Mouse (Mus musculus): Measurements from ENCODE around the gene Mapk1ip1l. TPM values are rescaled to one million over a fixed set of nuclear protein-coding genes. Genes with fewer than 3 reads are reported as not detected.
A peak's percentile ranks its signal among the peaks of the same experiment; 100 is the strongest.
"Not testable (repeated sequence)": the region's sequence is repeated elsewhere in the genome, so short reads cannot be mapped to it uniquely, and the experiment has no call there.

Mapk1ip1l gene
- polyA plus RNA-seq, 1 experiment = 42.8 TPM

DNA sequence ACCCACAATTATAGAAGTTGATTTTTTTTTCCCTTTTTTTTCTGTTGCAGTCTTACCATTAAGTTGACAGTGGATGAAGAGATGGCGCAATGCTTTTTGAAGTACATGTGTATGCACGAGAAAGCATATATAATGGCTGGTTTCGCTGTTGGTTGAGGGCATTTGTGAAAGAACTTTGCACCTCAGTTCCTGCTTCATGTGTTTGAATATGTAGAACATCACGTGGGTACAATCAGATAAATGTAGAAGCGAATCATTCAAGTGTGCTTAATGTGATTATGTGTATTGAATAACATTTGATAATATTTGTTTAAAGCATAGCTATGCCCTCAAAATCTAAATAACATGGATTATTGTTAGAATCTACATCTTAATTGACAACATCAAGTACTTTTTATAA is 21.3 kb downstream of the Mapk1ip1l start:
- H3K79me2 ChIP-seq (ENCODE audit: control insufficient read depth, insufficient read depth) = peaks cover 48% of the 10 kb centered on the region
- peaks cover 24% of the 10 kb centered on the region for H3K79me3 ChIP-seq (ENCODE audit: low read depth)
- H3K36me3 ChIP-seq (ENCODE audit: control insufficient read depth, insufficient read depth) = peaks cover 53% of the 10 kb centered on the region
- TF ChIP-seq CTCF (IDR thresholded peaks at IDR 0.05; ENCODE audit: control insufficient read depth, insufficient read depth, insufficient read length) = no peak
- no peak for TF ChIP-seq CEBPB (IDR thresholded peaks at IDR 0.05; ENCODE audit: low read depth)
- TF ChIP-seq FOSL1 (IDR thresholded peaks at IDR 0.05; ENCODE audit: insufficient read depth, low read length, poor library complexity, severe bottlenecking) = no peak
- no peak for TF ChIP-seq USF1 (IDR thresholded peaks at IDR 0.05; ENCODE audit: low read depth)
- no peak for TF ChIP-seq MAX (IDR thresholded peaks at IDR 0.05)
- TF ChIP-seq MYOG (IDR thresholded peaks at IDR 0.05; ENCODE audit: control insufficient read depth, extremely low read depth, insufficient read length) = no peak
- no peak for TF ChIP-seq MYOD1 (IDR thresholded peaks at IDR 0.05; ENCODE audit: control insufficient read depth, insufficient read length, low read depth)
- H3K27me3 ChIP-seq (ENCODE audit: control insufficient read depth, insufficient read depth, insufficient read length) = no peaks in the 10 kb centered on the region
- no peak overlapping the region for H3K4me3 ChIP-seq (ENCODE audit: insufficient read depth, poor library complexity, severe bottlenecking)
- no peak overlapping the region for H3ac ChIP-seq (ENCODE audit: control insufficient read depth, insufficient read length, low read depth)

DNA sequence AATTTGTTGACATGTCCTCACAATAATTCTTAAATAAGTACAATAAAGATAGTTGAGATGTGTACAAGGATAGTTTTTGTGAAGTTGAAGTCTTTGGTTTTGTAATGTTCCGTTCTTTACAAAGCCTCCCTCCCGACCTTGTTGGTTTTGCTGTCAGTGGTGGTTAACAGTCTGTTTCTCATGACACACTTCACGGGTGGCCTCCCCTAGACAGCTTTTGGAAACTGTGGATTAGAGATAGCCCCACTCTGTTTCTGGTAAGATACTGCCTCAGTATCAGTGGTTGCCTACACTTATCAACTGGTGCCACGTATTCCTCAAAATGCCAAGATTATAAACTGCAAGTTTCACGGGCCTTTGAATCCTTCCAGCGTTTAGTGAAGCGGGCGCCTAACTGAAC is 23.5 kb downstream of the Mapk1ip1l start:
- H3K4me3 ChIP-seq (ENCODE audit: insufficient read depth, poor library complexity, severe bottlenecking); H3K79me3 ChIP-seq (ENCODE audit: low read depth); H3ac ChIP-seq (ENCODE audit: control insufficient read depth, insufficient read length, low read depth); H3K27me3 ChIP-seq (ENCODE audit: control insufficient read depth, insufficient read depth, insufficient read length): not testable (repeated sequence)
- Histone ChIP-seq H3K36me3 (ENCODE audit: control insufficient read depth, insufficient read depth) (peaks cover 48% of the 10 kb centered on the region), H3K79me2 (ENCODE audit: control insufficient read depth, insufficient read depth) (peaks cover 26% of the 10 kb centered on the region)

DNA sequence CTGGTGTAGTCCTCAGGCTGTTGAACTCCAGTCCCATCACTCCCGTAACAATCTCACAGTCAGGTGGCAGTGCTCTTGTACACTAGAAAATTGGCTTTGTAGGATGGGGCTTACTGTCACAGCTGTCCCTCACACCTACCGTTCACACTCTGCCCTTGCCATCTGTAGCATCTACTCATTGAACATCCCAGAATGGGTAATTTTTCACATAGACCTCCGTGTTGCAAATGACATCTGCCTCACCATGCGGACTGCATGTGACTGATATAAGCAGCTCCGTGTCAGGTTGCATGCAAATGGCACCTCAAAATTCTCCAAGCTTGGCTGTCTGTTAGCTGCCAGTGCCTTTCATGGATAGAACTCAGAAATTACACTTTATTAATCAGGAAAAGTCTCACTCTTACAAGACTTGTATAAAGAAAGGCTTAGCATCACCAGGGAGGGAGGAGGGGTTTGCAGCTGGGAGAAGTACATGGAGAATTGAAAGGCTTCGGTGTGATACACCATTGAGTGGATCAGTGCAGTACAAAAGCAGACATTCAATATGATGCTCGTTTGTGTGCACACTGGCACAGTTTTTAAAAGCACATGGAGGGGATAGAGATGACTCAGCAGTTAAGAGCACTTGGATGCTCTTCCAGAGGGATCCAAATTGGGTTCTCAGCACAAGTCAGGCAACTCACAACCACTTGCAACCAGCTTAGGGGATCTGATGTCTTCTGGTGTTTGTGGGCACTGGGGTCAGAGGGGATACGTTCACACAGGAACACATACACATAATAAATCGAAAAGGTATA is 28.1 kb downstream of the Mapk1ip1l start:
- Histone ChIP-seq H3K79me2 (ENCODE audit: control insufficient read depth, insufficient read depth) (no peaks in the 10 kb centered on the region), H3K79me3 (ENCODE audit: low read depth) (no peaks in the 10 kb centered on the region), H3K4me3 (ENCODE audit: insufficient read depth, poor library complexity, severe bottlenecking) (no peak overlapping the region), H3K36me3 (ENCODE audit: control insufficient read depth, insufficient read depth) (peaks cover 15% of the 10 kb centered on the region), H3ac (ENCODE audit: control insufficient read depth, insufficient read length, low read depth) (no peak overlapping the region), H3K27me3 (ENCODE audit: control insufficient read depth, insufficient read depth, insufficient read length) (no peaks in the 10 kb centered on the region)
- no peak for TF ChIP-seq FOSL1 (IDR thresholded peaks at IDR 0.05; ENCODE audit: insufficient read depth, low read length, poor library complexity, severe bottlenecking)
- TF ChIP-seq MYOG (IDR thresholded peaks at IDR 0.05; ENCODE audit: control insufficient read depth, extremely low read depth, insufficient read length) = no peak
- TF ChIP-seq MYOD1 (IDR thresholded peaks at IDR 0.05; ENCODE audit: control insufficient read depth, insufficient read length, low read depth) = no peak
- no peak for TF ChIP-seq CTCF (IDR thresholded peaks at IDR 0.05; ENCODE audit: control insufficient read depth, insufficient read depth, insufficient read length)

DNA sequence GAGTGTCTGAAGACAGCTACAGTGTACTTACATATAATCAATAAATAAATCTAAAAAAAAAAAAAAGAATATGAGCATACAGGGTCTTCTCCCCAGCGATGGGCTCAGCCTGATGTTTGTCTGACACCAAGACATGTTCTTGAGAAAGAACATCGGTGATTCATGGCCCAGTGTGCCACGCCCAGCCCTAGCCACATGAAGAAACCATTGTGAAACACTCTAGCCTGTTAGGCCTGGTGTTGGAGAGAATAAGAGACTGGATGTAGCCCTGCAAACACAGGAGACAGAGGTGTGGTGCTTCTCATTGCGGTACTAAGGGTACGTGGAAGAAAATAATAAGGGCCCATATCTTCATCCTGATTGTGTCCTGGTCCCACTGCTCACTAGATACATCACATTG is 29.3 kb downstream of the Mapk1ip1l start:
- no peak overlapping the region for H3ac ChIP-seq (ENCODE audit: control insufficient read depth, insufficient read length, low read depth)
- no peak overlapping the region for H3K4me3 ChIP-seq (ENCODE audit: insufficient read depth, poor library complexity, severe bottlenecking)
- no peaks in the 10 kb centered on the region for H3K79me2 ChIP-seq (ENCODE audit: control insufficient read depth, insufficient read depth)
- peaks cover 15% of the 10 kb centered on the region for H3K36me3 ChIP-seq (ENCODE audit: control insufficient read depth, insufficient read depth)
- TF ChIP-seq CEBPB (IDR thresholded peaks at IDR 0.05; ENCODE audit: low read depth) = peak; percentile 57
- no peak for TF ChIP-seq USF1 (IDR thresholded peaks at IDR 0.05; ENCODE audit: low read depth)
- H3K79me3 ChIP-seq (ENCODE audit: low read depth) = no peaks in the 10 kb centered on the region
- H3K27me3 ChIP-seq (ENCODE audit: control insufficient read depth, insufficient read depth, insufficient read length) = no peaks in the 10 kb centered on the region

DNA sequence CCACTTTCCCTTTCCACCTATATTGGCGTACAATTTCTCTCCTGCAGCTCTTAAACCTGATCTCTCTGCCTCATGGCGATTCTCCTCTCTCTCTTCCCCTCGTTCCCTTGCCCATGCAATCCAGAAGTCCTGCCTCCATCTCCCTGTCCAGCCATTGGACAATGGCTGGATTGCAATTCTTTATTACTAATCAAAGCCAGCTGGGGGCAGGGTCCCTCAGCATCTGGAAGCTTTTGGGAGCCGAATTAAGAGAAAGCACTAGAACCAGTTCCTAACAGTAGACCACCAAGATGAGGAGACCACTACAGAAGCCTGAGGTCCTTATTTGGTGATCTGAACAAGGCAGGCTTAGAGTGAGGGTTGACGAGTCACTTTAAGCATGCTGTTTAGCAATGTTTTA is 33.9 kb downstream of the Mapk1ip1l start:
- Histone ChIP-seq H3K27me3 (ENCODE audit: control insufficient read depth, insufficient read depth, insufficient read length) (no peaks in the 10 kb centered on the region), H3K4me3 (ENCODE audit: insufficient read depth, poor library complexity, severe bottlenecking) (no peak overlapping the region)

DNA sequence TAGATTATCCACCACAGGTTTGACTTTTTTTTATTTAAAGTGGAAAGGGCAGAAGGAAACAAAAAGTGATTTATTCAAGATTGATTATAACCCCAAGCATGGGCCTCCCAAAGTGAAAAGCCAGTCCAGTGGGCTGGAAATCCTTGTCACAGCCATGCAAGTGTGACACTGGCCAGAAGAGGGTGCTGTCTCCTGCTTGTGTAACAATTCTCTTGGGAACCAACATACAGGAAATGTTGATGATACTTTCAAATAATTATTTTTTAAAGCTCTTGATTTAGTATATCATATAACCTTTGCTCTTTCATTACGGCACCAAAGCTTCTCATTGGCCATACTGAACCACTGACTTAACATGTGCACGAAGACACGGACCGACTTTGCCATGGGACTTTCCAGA is 36.8 kb downstream of the Mapk1ip1l start:
- TF ChIP-seq MYOG (IDR thresholded peaks at IDR 0.05; ENCODE audit: control insufficient read depth, extremely low read depth, insufficient read length) (no peak), CTCF (IDR thresholded peaks at IDR 0.05; ENCODE audit: control insufficient read depth, insufficient read depth, insufficient read length) (peak; percentile 56), MAX (IDR thresholded peaks at IDR 0.05) (peak; percentile 55)
- Histone ChIP-seq H3K4me3 (ENCODE audit: insufficient read depth, poor library complexity, severe bottlenecking) (no peak overlapping the region), H3ac (ENCODE audit: control insufficient read depth, insufficient read length, low read depth) (no peak overlapping the region), H3K36me3 (ENCODE audit: control insufficient read depth, insufficient read depth) (no peaks in the 10 kb centered on the region), H3K79me3 (ENCODE audit: low read depth) (no peaks in the 10 kb centered on the region), H3K27me3 (ENCODE audit: control insufficient read depth, insufficient read depth, insufficient read length) (no peaks in the 10 kb centered on the region), H3K79me2 (ENCODE audit: control insufficient read depth, insufficient read depth) (no peaks in the 10 kb centered on the region)

More for the DNA sequence above, 33.9 kb downstream of the Mapk1ip1l start:
- H3K79me3 ChIP-seq (ENCODE audit: low read depth) = no peaks in the 10 kb centered on the region
- no peaks in the 10 kb centered on the region for H3K79me2 ChIP-seq (ENCODE audit: control insufficient read depth, insufficient read depth)
- no peaks in the 10 kb centered on the region for H3K36me3 ChIP-seq (ENCODE audit: control insufficient read depth, insufficient read depth)
- H3ac ChIP-seq (ENCODE audit: control insufficient read depth, insufficient read length, low read depth) = no peak overlapping the region
- TF ChIP-seq MAX (IDR thresholded peaks at IDR 0.05) (no peak), FOSL1 (IDR thresholded peaks at IDR 0.05; ENCODE audit: insufficient read depth, low read length, poor library complexity, severe bottlenecking) (no peak), CTCF (IDR thresholded peaks at IDR 0.05; ENCODE audit: control insufficient read depth, insufficient read depth, insufficient read length) (no peak), MYOD1 (IDR thresholded peaks at IDR 0.05; ENCODE audit: control insufficient read depth, insufficient read length, low read depth) (no peak), USF1 (IDR thresholded peaks at IDR 0.05; ENCODE audit: low read depth) (no peak)

Data from C2C12 (cell line).